Mouse (Mus musculus) heart, adult 18-20 months (tissue): ENCODE measurements around the gene Gtpbp1. TPM values are rescaled to one million over a fixed set of nuclear protein-coding genes. Genes with fewer than 3 reads are reported as not detected.

Source experiments
- DNase-seq, 2 experiments: peaks; one replicate each; pipeline ENCODE4 v3.0.0; 2021 to 2022; ENCODE audit warnings: mixed read lengths in 1 of 2
- total RNA-seq, 2 experiments: library from RNA; stranded (reverse); gene quantifications; 2 replicates each; pipeline ENCODE4 v1.2.3; 2021

Gtpbp1 gene
- total RNA-seq, 2 experiments from 2014 or later, result 26.0 to 28.8 TPM

GRCm38 (mm10) chr15:79725190-79725789 lies 34.6 kb downstream of the Gtpbp1 start:
- no peak for DNase-seq

- DNase-seq, result no peak
Observed at GRCm38 (mm10) chr15:79727840-79728239, 37.2 kb downstream of the Gtpbp1 start.

GRCm38 (mm10) chr15:79728311-79728710 lies 37.7 kb downstream of the Gtpbp1 start:
- no peak for DNase-seq

- DNase-seq, result no peak
Observed at GRCm38 (mm10) chr15:79728731-79729388, 38.2 kb downstream of the Gtpbp1 start.

GRCm38 (mm10) chr15:79731554-79731953 lies 40.9 kb downstream of the Gtpbp1 start:
- no peak for DNase-seq

DNA sequence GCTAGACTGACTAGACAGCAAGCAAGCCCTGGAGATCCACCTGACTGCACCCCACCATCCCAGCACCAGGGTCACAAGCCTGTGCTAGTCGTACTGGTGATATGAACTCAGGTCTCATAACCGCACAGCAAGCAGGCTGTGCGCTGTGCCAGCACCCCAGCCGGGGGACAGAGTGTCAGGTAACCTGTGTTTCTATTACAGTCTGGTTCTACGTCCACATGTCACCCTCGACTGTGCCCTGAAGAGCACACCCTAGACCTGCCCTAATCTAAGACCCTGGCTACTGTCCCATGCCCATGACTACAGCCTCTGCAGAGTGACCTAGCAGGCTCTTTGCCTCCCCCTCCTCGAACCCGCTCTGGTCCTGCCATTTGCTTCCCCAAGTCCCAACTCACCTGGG lies 42.5 kb downstream of the Gtpbp1 start:
- no peak for DNase-seq

GRCm38 (mm10) chr15:79733640-79734039 lies 43.0 kb downstream of the Gtpbp1 start:
- no peak for DNase-seq

DNA sequence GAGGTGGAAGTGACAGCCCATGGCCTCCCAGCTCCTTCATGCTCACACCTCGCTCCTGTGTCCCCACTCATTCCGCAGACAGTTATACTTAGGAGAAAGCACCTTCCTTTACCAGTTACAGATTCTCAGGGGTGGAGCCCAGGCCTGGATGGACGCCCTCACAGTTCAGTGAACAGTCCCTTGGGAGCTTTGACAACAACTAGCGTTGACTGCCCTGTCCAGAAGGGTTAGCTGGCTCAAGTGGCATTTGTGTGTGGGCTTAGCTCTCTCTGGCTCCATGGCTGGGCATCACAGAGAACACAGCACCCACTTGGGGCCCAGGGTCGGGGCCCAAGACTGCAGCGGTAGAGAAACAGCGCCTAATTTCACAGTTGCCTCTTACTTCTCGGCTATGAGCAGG lies 43.7 kb downstream of the Gtpbp1 start:
- peak; percentile 37 to 42 for DNase-seq

- DNase-seq, result no peak
Observed at GRCm38 (mm10) chr15:79740739-79741138, 50.1 kb downstream of the Gtpbp1 start.

DNA sequence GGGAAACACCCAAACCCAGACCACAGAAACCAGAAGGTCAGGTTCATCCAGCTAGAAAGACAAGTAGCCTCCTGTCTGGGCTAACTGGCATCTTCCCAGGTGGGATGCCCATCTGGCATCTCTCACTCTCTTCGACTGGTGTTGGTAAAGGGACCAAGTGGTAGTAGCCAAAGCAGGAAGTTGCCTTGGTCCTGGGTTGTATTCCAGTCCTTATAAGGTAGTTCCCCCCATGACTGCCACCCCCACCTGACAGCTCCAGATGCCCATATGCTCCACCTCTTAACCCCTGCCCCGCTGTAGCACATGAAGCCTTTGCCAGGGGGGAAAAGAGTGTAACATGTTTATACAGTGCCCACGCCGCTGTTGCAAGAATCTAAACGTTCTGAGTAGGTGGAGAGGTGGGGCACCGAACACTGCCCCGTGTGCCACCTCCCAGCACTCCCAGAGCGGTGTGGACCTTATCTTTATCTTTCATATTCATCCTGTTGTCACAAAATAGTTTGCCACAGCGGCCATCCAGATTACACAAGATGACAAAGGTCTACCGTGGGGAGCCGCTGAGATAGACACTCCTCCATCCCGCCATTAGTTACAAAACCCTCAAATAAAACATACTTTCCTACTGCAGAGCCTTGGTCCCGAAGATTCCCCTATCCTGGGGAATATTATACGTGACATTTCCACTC lies 50.7 kb downstream of the Gtpbp1 start:
- peak; percentile 36 to 48 for DNase-seq

DNA sequence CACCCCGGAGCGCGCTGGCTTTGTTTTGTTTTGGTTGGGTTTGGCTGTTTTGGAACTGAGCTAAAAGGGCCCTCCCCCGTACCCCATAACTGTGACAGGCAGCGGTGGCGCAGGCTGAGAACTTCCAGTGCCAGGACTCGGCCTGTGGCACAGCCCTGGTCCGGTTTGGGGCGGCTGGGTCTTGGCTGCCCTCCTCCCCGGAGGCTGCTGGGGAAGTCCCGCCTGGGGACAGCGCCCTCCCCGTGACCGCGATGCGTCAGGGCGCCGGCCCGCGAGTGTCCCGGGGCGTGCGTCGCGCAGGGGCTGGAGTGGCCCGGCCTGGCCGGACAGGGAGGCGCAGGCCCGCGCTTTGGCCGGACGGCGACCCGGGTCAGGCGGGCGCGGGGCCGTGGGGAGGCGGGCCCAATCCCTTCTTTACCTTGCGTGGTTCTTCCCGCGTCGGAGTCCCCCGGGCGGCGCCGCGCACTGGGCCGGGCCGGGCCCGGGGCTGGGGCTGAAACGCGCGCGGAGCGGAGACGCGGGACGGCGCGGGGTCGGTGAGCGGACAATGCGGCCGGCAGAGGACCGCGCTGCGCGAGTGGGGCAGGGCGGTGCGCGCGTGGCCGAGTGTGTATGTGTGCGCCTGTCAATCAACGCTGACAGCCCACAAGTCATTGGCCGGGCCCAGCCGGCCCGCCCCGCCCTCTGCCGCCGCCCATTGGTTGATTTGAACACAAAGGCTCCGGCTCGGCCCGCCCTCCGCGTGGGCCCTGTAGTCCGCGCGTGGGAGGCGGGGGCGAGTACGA lies 51.5 kb downstream of the Gtpbp1 start, which contains the start of gene Sun2:
TSS of gene Sun2 (minus strand) at position 616 of the 785 bp plus-strand sequence.
- peak; percentile 94 to 95 for DNase-seq

GRCm38 (mm10) chr15:79742706-79743023 lies 52.0 kb downstream of the Gtpbp1 start:
- no peak for DNase-seq

DNA sequence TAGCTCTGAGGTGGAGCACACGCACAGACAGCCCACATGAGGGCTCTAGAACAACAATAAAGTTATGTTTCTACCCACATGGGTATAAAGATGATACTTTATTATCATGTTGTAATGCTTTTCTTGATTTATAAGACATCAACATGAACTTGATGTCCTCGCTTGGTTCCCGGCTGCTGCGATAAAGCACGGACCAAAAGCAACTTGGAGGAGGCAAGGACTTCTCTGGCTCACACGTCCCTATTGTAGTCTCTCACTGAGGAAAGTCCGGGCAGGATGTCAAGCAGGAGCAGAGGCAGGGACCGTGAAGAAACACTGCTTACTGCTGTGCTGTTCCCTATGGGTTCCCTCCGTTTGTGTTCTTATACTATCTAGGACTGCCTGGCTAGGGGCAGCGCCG lies 53.4 kb downstream of the Gtpbp1 start:
- no peak for DNase-seq

DNA sequence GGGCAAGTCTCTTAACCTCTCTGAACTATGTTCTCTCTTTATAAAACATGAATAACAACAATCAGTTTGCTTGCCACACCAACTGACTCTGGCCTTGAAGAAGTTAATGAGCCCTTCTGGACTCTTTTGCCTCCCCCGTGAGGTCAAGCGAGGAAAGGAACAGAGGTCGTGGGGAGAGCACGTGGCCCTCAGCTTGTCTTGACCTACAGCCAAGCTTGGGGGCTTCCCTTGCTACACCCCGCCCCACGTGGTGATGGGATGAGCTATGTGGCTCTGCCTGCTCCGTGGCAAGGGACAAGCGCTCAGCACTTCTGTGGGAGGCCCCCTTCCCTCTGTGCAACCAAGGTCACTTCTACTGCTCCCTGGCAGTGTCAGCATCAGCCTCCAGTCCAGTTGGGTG lies 54.1 kb downstream of the Gtpbp1 start:
- DNase-seq, result no peak

GRCm38 (mm10) chr15:79745312-79745711 lies 54.7 kb downstream of the Gtpbp1 start:
- no peak for DNase-seq

DNA sequence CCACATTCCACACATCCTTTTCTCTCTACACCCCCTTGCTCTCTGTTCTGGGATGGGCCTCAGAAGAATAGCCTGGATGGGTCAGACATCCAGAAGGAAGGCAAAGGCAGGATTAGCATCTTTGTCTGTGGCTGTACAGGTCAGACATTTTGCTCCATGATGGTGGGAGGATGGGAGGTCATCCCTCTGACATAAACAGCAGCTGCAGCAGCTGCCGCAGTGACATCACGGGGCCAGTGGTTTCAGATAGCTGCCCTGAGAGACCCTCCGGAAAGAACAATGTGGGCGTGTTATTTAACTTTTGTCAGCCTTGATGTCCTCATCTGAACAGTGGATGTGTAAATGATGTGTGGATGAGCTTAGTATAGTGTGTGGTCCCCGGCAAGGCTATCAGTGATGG lies 55.2 kb downstream of the Gtpbp1 start:
- DNase-seq, result no peak

- no peak for DNase-seq
Observed at GRCm38 (mm10) chr15:79747998-79748397, 57.4 kb downstream of the Gtpbp1 start.

DNA sequence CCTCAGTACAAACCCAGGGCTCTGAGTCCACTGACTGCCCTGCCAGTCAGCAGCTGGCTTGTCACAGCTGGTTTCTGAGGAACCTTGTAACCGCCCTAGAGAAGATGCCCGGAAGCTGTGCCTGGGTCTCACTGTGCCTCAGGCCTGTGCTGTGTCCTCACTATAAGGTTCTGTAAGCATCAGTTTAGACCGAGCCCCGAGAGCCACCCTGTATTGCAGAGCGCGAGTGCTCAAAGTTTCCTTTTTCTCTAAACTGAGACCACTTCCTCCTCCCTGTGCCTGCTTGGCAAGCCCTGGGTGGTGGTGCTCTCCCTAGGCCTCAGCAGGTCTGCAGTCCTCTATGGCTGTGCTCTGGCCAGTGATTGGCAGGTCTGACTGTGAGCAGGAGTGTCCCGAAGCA lies 58.5 kb downstream of the Gtpbp1 start:
- DNase-seq, result no peak

- no peak for DNase-seq
Observed at GRCm38 (mm10) chr15:79750266-79750665, 59.6 kb downstream of the Gtpbp1 start.

DNA sequence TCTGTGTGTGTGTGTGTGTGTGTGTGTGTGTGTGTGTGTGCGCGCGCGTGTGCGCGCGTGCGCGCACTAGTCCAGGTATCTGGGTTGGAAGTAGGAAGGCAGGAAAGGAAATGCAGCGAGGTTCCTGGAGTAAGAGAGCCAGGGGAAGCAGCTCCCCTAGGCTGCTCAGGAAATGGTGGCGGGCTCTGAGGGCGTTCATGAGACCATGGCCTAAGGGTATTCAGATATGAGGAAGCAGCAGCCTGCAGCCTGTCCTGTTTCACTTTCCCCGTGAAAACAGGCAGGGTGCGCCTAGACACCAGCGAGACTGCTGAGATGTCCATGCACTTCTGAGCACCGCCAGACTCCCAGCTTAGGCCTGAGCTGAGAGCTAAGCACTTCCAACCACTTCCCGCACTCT lies 61.1 kb downstream of the Gtpbp1 start:
- no peak for DNase-seq

- DNase-seq, result peak; percentile 80 to 84
Observed at GRCm38 (mm10) chr15:79752742-79753419, 62.2 kb downstream of the Gtpbp1 start.

DNA sequence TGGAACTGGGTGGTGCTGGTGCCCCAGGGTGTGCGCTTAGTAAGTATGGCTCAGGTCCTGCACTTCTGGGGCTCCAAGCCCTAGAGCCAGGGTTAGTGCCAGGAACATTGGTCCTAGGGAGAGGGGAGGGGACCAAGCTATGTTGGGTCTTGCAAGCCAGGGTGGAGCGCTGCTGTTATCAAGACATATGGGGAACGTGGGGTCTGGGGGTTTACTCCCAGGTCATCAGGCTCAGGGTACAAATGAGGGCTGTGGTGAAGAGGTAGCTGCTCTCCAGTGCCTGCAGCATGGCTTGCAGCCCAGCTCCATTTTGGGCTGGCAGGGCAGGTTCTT lies 62.7 kb downstream of the Gtpbp1 start:
- DNase-seq, result no peak
